Mouse (Mus musculus): ENCODE results near the gene Palm3. TPM values are rescaled to one million over a fixed set of nuclear protein-coding genes. Genes with fewer than 3 reads are reported as not detected.
"Not testable (repeated sequence)": the region's sequence is repeated elsewhere in the genome, so short reads cannot be mapped to it uniquely, and the experiment has no call there.

Palm3 gene
- polyA plus RNA-seq, 1 experiment from 2014 or later, result 8.5 TPM

- Histone ChIP-seq H3K4me3 (no peak overlapping the region), H3K27me3 (no peaks in the 10 kb centered on the region), H3K9ac (no peak overlapping the region), H3K9me3 (no peaks in the 10 kb centered on the region), H3K4me1 (replicated peaks) (peaks cover 39% of the 10 kb centered on the region), H3K27ac (replicated peaks) (no peak overlapping the region), H3K4me2 (no peak overlapping the region), H3K36me3 (peaks cover 67% of the 10 kb centered on the region)
- 96% methylated on average over 7 of the region's 7 CpGs for WGBS
- ATAC-seq (ENCODE audit: low read depth), result no peak
Measured at GRCm38 (mm10) chr8:83981533-83981932, 39.7 kb upstream of the Palm3 start.

DNA sequence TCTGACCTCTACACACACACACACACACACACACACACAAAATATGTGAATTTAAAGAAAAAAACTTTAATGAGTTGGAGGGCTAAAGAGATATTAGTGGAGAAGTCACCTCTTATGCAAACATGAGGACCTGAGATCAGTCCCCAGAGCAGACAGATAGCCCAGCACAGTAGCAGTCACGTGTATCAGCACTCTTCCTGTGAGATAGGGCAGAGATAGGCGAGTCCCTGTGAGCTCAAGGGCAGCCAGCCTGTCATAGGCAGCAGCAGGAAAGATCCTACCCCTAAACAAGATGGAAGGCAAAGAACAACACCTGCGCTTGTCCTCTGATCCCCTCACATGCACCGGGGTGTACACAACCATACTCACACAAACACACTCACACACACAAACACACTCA, 38.8 kb upstream of the Palm3 start:
- H3K27me3 ChIP-seq, result no peaks in the 10 kb centered on the region
- H3K36me3 ChIP-seq, result peaks cover 76% of the 10 kb centered on the region
- H3K9me3 ChIP-seq, result no peaks in the 10 kb centered on the region
- peaks cover 29% of the 10 kb centered on the region for H3K4me1 ChIP-seq (replicated peaks)
- H3K4me2 ChIP-seq, result no peak overlapping the region
- no peak overlapping the region for H3K27ac ChIP-seq (replicated peaks)
- H3K9ac ChIP-seq, result no peak overlapping the region
- 89% methylated on average over 4 of the region's 4 CpGs for WGBS
- no peak overlapping the region for H3K4me3 ChIP-seq
- ATAC-seq (ENCODE audit: low read depth), result no peak

- H3K36me3 ChIP-seq, result peaks cover 84% of the 10 kb centered on the region
- H3K27ac ChIP-seq (replicated peaks); H3K4me3 ChIP-seq; H3K4me2 ChIP-seq; ATAC-seq (ENCODE audit: low read depth); H3K27me3 ChIP-seq; H3K9ac ChIP-seq; H3K9me3 ChIP-seq: not testable (repeated sequence)
- H3K4me1 ChIP-seq (replicated peaks), result peaks cover 22% of the 10 kb centered on the region
- 98% methylated on average over 2 of the region's 2 CpGs for WGBS
Measured at GRCm38 (mm10) chr8:83983222-83983621, 38.0 kb upstream of the Palm3 start.

DNA sequence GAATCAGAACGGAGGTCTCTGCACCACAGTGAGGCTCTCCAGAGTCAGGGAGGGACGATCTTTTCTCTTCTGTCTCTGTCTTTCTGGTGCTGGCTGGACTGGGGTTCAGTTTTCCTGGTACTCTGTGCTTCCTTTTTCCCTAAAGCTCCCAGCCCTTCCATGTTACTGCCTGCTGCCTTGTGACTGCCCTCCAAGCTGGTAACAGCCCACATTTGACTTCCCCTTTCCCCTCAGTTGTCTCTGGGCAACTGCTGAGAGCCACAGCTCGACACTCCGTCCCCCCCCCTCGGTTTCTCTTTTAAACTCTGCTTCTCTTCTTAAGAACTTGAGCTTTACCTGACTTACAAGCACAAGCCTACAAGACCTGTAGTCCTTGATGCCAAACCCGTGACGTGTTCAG, 32.0 kb upstream of the Palm3 start:
- no peak overlapping the region for H3K9ac ChIP-seq
- H3K27me3 ChIP-seq, result no peaks in the 10 kb centered on the region
- peaks cover 90% of the 10 kb centered on the region for H3K36me3 ChIP-seq
- H3K4me2 ChIP-seq, result no peak overlapping the region
- H3K9me3 ChIP-seq, result no peaks in the 10 kb centered on the region
- H3K27ac ChIP-seq (replicated peaks), result no peak overlapping the region
- no peak overlapping the region for H3K4me3 ChIP-seq
- no peak for ATAC-seq (ENCODE audit: low read depth)
- 92% methylated on average over 7 of the region's 7 CpGs for WGBS
- H3K4me1 ChIP-seq (replicated peaks), result no peaks in the 10 kb centered on the region

DNA sequence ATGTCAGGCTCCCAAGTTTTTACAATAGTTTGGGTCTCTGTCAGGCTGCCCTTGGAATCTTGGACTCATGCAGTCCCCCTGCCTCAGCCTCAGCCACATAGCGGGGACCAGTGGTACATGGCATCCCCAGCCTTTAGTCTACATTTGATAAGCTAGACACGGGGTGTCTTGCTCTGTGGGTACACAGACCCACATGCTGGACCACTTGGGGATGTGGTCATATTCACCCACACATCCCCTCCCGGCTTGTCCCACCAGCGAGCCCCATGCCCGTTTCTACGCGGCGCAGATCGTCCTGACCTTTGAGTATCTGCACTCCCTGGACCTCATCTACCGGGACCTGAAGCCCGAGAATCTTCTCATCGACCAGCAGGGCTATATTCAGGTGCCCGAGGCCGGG, 31.1 kb upstream of the Palm3 start:
- H3K4me3 ChIP-seq, result no peak overlapping the region
- no peak for ATAC-seq (ENCODE audit: low read depth)
- H3K27ac ChIP-seq (replicated peaks), result no peak overlapping the region
- H3K4me1 ChIP-seq (replicated peaks), result no peaks in the 10 kb centered on the region
- H3K9ac ChIP-seq, result no peak overlapping the region
- 94% methylated on average over 14 of the region's 14 CpGs for WGBS
- H3K4me2 ChIP-seq, result no peak overlapping the region
- H3K9me3 ChIP-seq, result no peaks in the 10 kb centered on the region
- no peaks in the 10 kb centered on the region for H3K27me3 ChIP-seq
- peaks cover 90% of the 10 kb centered on the region for H3K36me3 ChIP-seq

DNA sequence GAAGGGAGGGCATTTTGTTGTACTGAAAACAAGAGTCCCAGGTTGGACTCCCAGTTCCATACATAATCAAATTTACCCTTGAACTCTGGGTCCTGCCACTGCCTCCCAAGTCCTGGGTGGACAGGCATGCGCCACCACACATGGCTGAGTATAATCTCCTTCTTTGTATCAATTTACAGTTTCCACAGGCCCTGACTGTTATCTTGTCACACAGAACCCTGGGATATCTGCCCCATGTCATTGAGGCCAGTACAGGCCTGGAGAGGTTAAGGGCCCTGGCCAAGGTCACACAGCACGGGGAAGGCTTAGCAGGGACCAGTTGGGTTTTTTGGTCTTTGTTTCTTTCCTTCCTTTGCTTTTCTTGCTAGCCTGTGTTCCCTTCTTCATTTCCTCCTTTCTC, 28.8 kb upstream of the Palm3 start:
- peaks cover 68% of the 10 kb centered on the region for H3K36me3 ChIP-seq
- H3K9me3 ChIP-seq, result no peaks in the 10 kb centered on the region
- H3K9ac ChIP-seq, result no peak overlapping the region
- H3K4me1 ChIP-seq (replicated peaks), result peaks cover 8% of the 10 kb centered on the region; the same call in 1 of the 2 replicates
- H3K27me3 ChIP-seq, result no peaks in the 10 kb centered on the region
- H3K4me2 ChIP-seq, result no peak overlapping the region
- no peak overlapping the region for H3K4me3 ChIP-seq
- no peak for ATAC-seq (ENCODE audit: low read depth)
- 79% methylated on average over 2 of the region's 2 CpGs for WGBS
- no peak overlapping the region for H3K27ac ChIP-seq (replicated peaks)

DNA sequence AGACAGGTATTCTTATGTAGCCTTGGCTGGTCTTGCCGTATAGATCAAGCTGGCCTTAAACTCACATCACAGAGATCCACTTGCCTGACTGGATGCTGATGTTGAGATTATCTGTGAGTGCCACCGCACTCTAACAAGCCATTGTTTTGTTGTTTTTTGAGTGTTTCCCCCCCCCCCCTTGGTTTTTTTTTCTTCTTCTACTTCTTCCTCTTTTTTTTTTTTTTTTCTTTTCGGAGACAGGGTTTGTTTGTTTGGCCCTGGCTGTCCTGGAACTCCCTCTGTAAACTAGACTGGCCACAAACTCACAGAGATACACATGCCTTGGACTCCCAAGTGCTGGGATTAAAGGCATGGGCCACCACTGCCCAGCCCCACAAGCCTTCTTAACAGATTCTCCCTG, 27.2 kb upstream of the Palm3 start:
- peaks cover 13% of the 10 kb centered on the region for H3K4me1 ChIP-seq (replicated peaks)
- H3K9ac ChIP-seq, result no peak overlapping the region
- H3K36me3 ChIP-seq, result peaks cover 52% of the 10 kb centered on the region
- ATAC-seq (ENCODE audit: low read depth), result no peak
- no peaks in the 10 kb centered on the region for H3K9me3 ChIP-seq
- H3K27me3 ChIP-seq, result no peaks in the 10 kb centered on the region
- H3K4me3 ChIP-seq, result no peak overlapping the region
- H3K4me2 ChIP-seq, result no peak overlapping the region
- H3K27ac ChIP-seq (replicated peaks), result no peak overlapping the region
- 87% methylated on average over 3 of the region's 3 CpGs for WGBS

DNA sequence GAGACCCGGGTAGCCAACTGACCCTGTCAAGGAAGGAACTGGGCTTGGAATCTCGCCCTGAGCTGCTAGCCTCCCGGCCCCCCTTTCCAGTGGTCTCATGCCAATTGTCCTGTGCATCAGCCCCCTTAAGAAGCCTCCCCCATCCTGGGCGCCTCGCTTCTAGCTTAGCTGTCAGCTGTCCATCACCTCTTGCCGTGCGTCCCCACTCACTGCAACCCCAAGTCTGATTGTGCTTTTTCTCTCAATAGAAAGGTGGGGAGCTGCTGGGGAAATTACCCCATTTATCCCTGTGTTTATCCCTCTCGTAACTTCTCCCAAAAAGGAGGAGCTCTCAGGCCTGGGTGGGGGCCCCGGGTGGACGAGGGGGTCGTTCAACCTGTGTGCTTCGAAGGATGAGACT, 25.3 kb upstream of the Palm3 start:
- Histone ChIP-seq H3K36me3 (peaks cover 47% of the 10 kb centered on the region), H3K9me3 (no peaks in the 10 kb centered on the region), H3K27ac (replicated peaks) (no peak overlapping the region), H3K9ac (no peak overlapping the region), H3K4me2 (peak overlapping the region; percentile 74), H3K27me3 (peaks cover 15% of the 10 kb centered on the region), H3K4me1 (replicated peaks) (peaks cover 26% of the 10 kb centered on the region), H3K4me3 (peak overlapping the region; percentile 79)
- ATAC-seq (ENCODE audit: low read depth), result 0 out of 2 replicates have a peak, but pooled peaks have one; percentile 4
- 11% methylated on average over 12 of the region's 12 CpGs for WGBS

DNA sequence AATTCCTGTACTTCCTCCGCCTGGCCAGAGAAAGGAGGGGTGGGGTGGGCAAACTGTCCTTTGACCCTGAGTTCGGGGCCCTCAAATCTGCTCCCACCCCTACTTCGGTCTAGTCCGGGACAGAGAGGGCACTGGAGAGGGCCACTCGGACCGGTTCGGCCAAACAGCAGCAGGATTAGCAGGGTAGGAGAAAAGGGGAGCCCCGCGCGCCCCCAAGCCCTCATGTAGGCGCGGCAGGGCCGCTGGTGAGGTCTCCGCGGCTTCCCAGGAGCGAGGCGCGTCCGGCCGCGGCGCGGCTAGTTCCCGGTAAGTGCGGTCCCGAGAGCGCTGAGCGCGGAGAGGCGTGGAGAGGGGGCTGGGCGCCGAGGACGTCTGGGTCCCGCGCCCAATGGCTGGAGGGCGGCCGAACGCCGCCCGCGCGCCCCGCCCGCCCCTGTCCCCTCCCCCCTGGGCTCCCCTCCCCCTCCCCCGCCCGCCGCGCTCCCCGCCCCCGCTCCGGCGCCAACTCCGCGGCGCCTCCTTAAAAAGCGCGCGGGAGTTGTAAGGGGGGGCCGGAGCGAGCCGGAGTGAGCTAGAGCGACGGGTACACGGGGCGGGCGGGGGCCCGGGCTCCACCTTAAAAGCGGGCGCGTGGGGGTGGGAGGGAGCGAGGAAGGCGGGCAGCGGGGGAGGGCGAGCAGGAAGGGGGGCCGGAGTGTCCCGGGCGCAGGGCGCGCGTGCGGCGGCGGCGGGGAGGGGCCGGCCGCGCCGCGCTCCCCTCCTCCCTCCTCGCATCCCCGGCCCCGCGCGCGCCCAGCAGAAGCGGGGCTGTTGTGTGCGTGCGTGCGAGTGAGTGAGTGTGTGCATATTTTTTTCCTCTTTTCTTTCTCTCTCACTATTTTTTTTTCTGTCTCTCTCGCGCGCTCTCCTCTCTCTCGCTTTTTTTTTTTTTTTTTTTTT, 24.4 kb upstream of the Palm3 start:
- peak overlapping the region; percentile 97 for H3K27ac ChIP-seq (replicated peaks)
- H3K9ac ChIP-seq, result peak overlapping the region; percentile 91
- H3K4me3 ChIP-seq, result peak overlapping the region; percentile 79
- under 1% methylated on average over 77 of the region's 103 CpGs for WGBS
- peak overlapping the region; percentile 74 for H3K4me2 ChIP-seq
- ATAC-seq (ENCODE audit: low read depth), result peak; percentile 69
- H3K9me3 ChIP-seq, result no peaks in the 10 kb centered on the region
- H3K4me1 ChIP-seq (replicated peaks), result peaks cover 33% of the 10 kb centered on the region
- peaks cover 23% of the 10 kb centered on the region for H3K27me3 ChIP-seq
- peaks cover 43% of the 10 kb centered on the region for H3K36me3 ChIP-seq

GRCm38 (mm10) chr8:83997511-83998141, 23.6 kb upstream of the Palm3 start, which contains the start of gene Samd1:
Gene Samd1 (plus strand): TSS chr8:83997672.
- Histone ChIP-seq H3K4me3 (peak within 1 kb of the TSS; percentile 79), H3K27ac (replicated peaks) (peak within 1 kb of the TSS; percentile 97), H3K27me3 (peaks cover 29% of the 10 kb centered on the region), H3K9ac (peak within 1 kb of the TSS; percentile 91), H3K9me3 (no peaks in the 10 kb centered on the region), H3K36me3 (peaks cover 36% of the 10 kb centered on the region), H3K4me1 (replicated peaks) (peaks cover 33% of the 10 kb centered on the region), H3K4me2 (peak within 1 kb of the TSS; percentile 81)
- peak; percentile 12; the same call in 1 of the 2 replicates for ATAC-seq (ENCODE audit: low read depth)
- 2% methylated on average over 49 of the region's 112 CpGs for WGBS

GRCm38 (mm10) chr8:83998231-83999056, 22.8 kb upstream of the Palm3 start:
- Histone ChIP-seq H3K27ac (replicated peaks) (peak overlapping the region; percentile 92), H3K4me2 (peak overlapping the region; percentile 81), H3K9ac (peak overlapping the region; percentile 85), H3K36me3 (peaks cover 35% of the 10 kb centered on the region), H3K27me3 (peaks cover 33% of the 10 kb centered on the region), H3K4me3 (peak overlapping the region; percentile 79), H3K9me3 (no peaks in the 10 kb centered on the region), H3K4me1 (replicated peaks) (peaks cover 38% of the 10 kb centered on the region)
- ATAC-seq (ENCODE audit: low read depth), result peak; percentile 16; the same call in 1 of the 2 replicates
- WGBS, result under 1% methylated on average over 76 of the region's 92 CpGs
